Mouse (Mus musculus): ENCODE results near the gene Zfhx3. TPM values are rescaled to one million over a fixed set of nuclear protein-coding genes. Genes with fewer than 3 reads are reported as not detected.

Gene Zfhx3
- polyA plus RNA-seq, 1 experiment from 2014 or later = 8.4 TPM

GRCm38 (mm10) chr8:108300964-108301615 is 358.6 kb downstream of the Zfhx3 start:
- H3K27me3 ChIP-seq (ENCODE audit: control insufficient read depth, insufficient read depth, low read length) = no peaks in the 10 kb centered on the region
- no peaks in the 10 kb centered on the region for H3K4me1 ChIP-seq (ENCODE audit: control insufficient read depth, insufficient read depth, low read length)
- ATAC-seq (replicated peaks; ENCODE audit: insufficient number of reproducible peaks, low FRiP score, low TSS enrichment) = no peak
- no peak overlapping the region for H3K27ac ChIP-seq (ENCODE audit: low read depth, low read length)
- no peaks in the 10 kb centered on the region for H3K9me3 ChIP-seq (replicated peaks; ENCODE audit: control insufficient read depth, low read length)
- no peak overlapping the region for H3K9ac ChIP-seq (ENCODE audit: low read depth, low read length)
- no peak overlapping the region for H3K4me2 ChIP-seq
- no peaks in the 10 kb centered on the region for H3K36me3 ChIP-seq (ENCODE audit: control insufficient read depth, insufficient read depth, low read length)
- 78% methylated on average over 9 of the region's 9 CpGs for WGBS (ENCODE audit: insufficient replicate concordance)
- H3K4me3 ChIP-seq (ENCODE audit: low read depth, low read length) = no peak overlapping the region

GRCm38 (mm10) chr8:108301654-108302053 is 359.2 kb downstream of the Zfhx3 start:
- H3K27me3 ChIP-seq (ENCODE audit: control insufficient read depth, insufficient read depth, low read length) = no peaks in the 10 kb centered on the region
- H3K4me3 ChIP-seq (ENCODE audit: low read depth, low read length) = no peak overlapping the region
- ATAC-seq (replicated peaks; ENCODE audit: insufficient number of reproducible peaks, low FRiP score, low TSS enrichment) = no peak
- no peak overlapping the region for H3K9ac ChIP-seq (ENCODE audit: low read depth, low read length)
- no peak overlapping the region for H3K27ac ChIP-seq (ENCODE audit: low read depth, low read length)
- WGBS (ENCODE audit: insufficient replicate concordance) = 87% methylated on average over 12 of the region's 12 CpGs
- no peak overlapping the region for H3K4me2 ChIP-seq
- no peaks in the 10 kb centered on the region for H3K4me1 ChIP-seq (ENCODE audit: control insufficient read depth, insufficient read depth, low read length)
- no peaks in the 10 kb centered on the region for H3K9me3 ChIP-seq (replicated peaks; ENCODE audit: control insufficient read depth, low read length)
- H3K36me3 ChIP-seq (ENCODE audit: control insufficient read depth, insufficient read depth, low read length) = no peaks in the 10 kb centered on the region

GRCm38 (mm10) chr8:108305368-108305767 is 362.9 kb downstream of the Zfhx3 start:
- no peaks in the 10 kb centered on the region for H3K36me3 ChIP-seq (ENCODE audit: control insufficient read depth, insufficient read depth, low read length)
- no peak for ATAC-seq (replicated peaks; ENCODE audit: insufficient number of reproducible peaks, low FRiP score, low TSS enrichment)
- no peak overlapping the region for H3K4me2 ChIP-seq
- no peak overlapping the region for H3K4me3 ChIP-seq (ENCODE audit: low read depth, low read length)
- no peak overlapping the region for H3K27ac ChIP-seq (ENCODE audit: low read depth, low read length)
- no peaks in the 10 kb centered on the region for H3K4me1 ChIP-seq (ENCODE audit: control insufficient read depth, insufficient read depth, low read length)
- 57% methylated on average over 3 of the region's 3 CpGs for WGBS (ENCODE audit: insufficient replicate concordance)
- no peaks in the 10 kb centered on the region for H3K9me3 ChIP-seq (replicated peaks; ENCODE audit: control insufficient read depth, low read length)
- H3K9ac ChIP-seq (ENCODE audit: low read depth, low read length) = no peak overlapping the region
- H3K27me3 ChIP-seq (ENCODE audit: control insufficient read depth, insufficient read depth, low read length) = no peaks in the 10 kb centered on the region

GRCm38 (mm10) chr8:108309525-108310246 is 367.2 kb downstream of the Zfhx3 start:
- no peaks in the 10 kb centered on the region for H3K27me3 ChIP-seq (ENCODE audit: control insufficient read depth, insufficient read depth, low read length)
- no peak overlapping the region for H3K4me3 ChIP-seq (ENCODE audit: low read depth, low read length)
- 69% methylated on average over 14 of the region's 14 CpGs for WGBS (ENCODE audit: insufficient replicate concordance)
- no peak overlapping the region for H3K27ac ChIP-seq (ENCODE audit: low read depth, low read length)
- no peak overlapping the region for H3K4me2 ChIP-seq
- H3K4me1 ChIP-seq (ENCODE audit: control insufficient read depth, insufficient read depth, low read length) = no peaks in the 10 kb centered on the region
- no peaks in the 10 kb centered on the region for H3K36me3 ChIP-seq (ENCODE audit: control insufficient read depth, insufficient read depth, low read length)
- ATAC-seq (replicated peaks; ENCODE audit: insufficient number of reproducible peaks, low FRiP score, low TSS enrichment) = no peak
- no peak overlapping the region for H3K9ac ChIP-seq (ENCODE audit: low read depth, low read length)
- H3K9me3 ChIP-seq (replicated peaks; ENCODE audit: control insufficient read depth, low read length) = no peaks in the 10 kb centered on the region

GRCm38 (mm10) chr8:108315046-108315445 is 372.6 kb downstream of the Zfhx3 start:
- WGBS (ENCODE audit: insufficient replicate concordance) = 44% methylated on average over 8 of the region's 8 CpGs
- no peak overlapping the region for H3K4me3 ChIP-seq (ENCODE audit: low read depth, low read length)
- H3K9ac ChIP-seq (ENCODE audit: low read depth, low read length) = no peak overlapping the region

GRCm38 (mm10) chr8:108317532-108318093 is 375.2 kb downstream of the Zfhx3 start:
- Histone ChIP-seq H3K9me3 (replicated peaks; ENCODE audit: control insufficient read depth, low read length) (no peaks in the 10 kb centered on the region), H3K9ac (ENCODE audit: low read depth, low read length) (no peak overlapping the region), H3K27me3 (ENCODE audit: control insufficient read depth, insufficient read depth, low read length) (no peaks in the 10 kb centered on the region), H3K36me3 (ENCODE audit: control insufficient read depth, insufficient read depth, low read length) (no peaks in the 10 kb centered on the region), H3K4me1 (ENCODE audit: control insufficient read depth, insufficient read depth, low read length) (no peaks in the 10 kb centered on the region), H3K27ac (ENCODE audit: low read depth, low read length) (no peak overlapping the region), H3K4me3 (ENCODE audit: low read depth, low read length) (no peak overlapping the region), H3K4me2 (no peak overlapping the region)
- 74% methylated on average over 4 of the region's 4 CpGs for WGBS (ENCODE audit: insufficient replicate concordance)
- no peak for ATAC-seq (replicated peaks; ENCODE audit: insufficient number of reproducible peaks, low FRiP score, low TSS enrichment)

More at GRCm38 (mm10) chr8:108315046-108315445, 372.6 kb downstream of the Zfhx3 start:
- Histone ChIP-seq H3K27me3 (ENCODE audit: control insufficient read depth, insufficient read depth, low read length) (no peaks in the 10 kb centered on the region), H3K4me1 (ENCODE audit: control insufficient read depth, insufficient read depth, low read length) (no peaks in the 10 kb centered on the region), H3K9me3 (replicated peaks; ENCODE audit: control insufficient read depth, low read length) (no peaks in the 10 kb centered on the region), H3K4me2 (no peak overlapping the region), H3K27ac (ENCODE audit: low read depth, low read length) (no peak overlapping the region), H3K36me3 (ENCODE audit: control insufficient read depth, insufficient read depth, low read length) (no peaks in the 10 kb centered on the region)
- no peak for ATAC-seq (replicated peaks; ENCODE audit: insufficient number of reproducible peaks, low FRiP score, low TSS enrichment)

- Histone ChIP-seq H3K27ac (ENCODE audit: low read depth, low read length) (no peak overlapping the region), H3K4me3 (ENCODE audit: low read depth, low read length) (no peak overlapping the region), H3K4me1 (ENCODE audit: control insufficient read depth, insufficient read depth, low read length) (no peaks in the 10 kb centered on the region), H3K27me3 (ENCODE audit: control insufficient read depth, insufficient read depth, low read length) (no peaks in the 10 kb centered on the region), H3K9ac (ENCODE audit: low read depth, low read length) (no peak overlapping the region), H3K9me3 (replicated peaks; ENCODE audit: control insufficient read depth, low read length) (no peaks in the 10 kb centered on the region), H3K36me3 (ENCODE audit: control insufficient read depth, insufficient read depth, low read length) (no peaks in the 10 kb centered on the region), H3K4me2 (no peak overlapping the region)
- no peak for ATAC-seq (replicated peaks; ENCODE audit: insufficient number of reproducible peaks, low FRiP score, low TSS enrichment)
- 78% methylated on average over 2 of the region's 2 CpGs for WGBS (ENCODE audit: insufficient replicate concordance)
Observed at GRCm38 (mm10) chr8:108327711-108328110, 385.3 kb downstream of the Zfhx3 start.

GRCm38 (mm10) chr8:108348352-108348751 is 405.9 kb downstream of the Zfhx3 start:
- Histone ChIP-seq H3K4me3 (ENCODE audit: low read depth, low read length) (no peak overlapping the region), H3K4me2 (peak overlapping the region; percentile 47)

More at GRCm38 (mm10) chr8:108348352-108348751, 405.9 kb downstream of the Zfhx3 start:
- no peak for ATAC-seq (replicated peaks; ENCODE audit: insufficient number of reproducible peaks, low FRiP score, low TSS enrichment)
- Histone ChIP-seq H3K27me3 (ENCODE audit: control insufficient read depth, insufficient read depth, low read length) (no peaks in the 10 kb centered on the region), H3K9ac (ENCODE audit: low read depth, low read length) (no peak overlapping the region), H3K27ac (ENCODE audit: low read depth, low read length) (no peak overlapping the region), H3K36me3 (ENCODE audit: control insufficient read depth, insufficient read depth, low read length) (no peaks in the 10 kb centered on the region), H3K4me1 (ENCODE audit: control insufficient read depth, insufficient read depth, low read length) (no peaks in the 10 kb centered on the region), H3K9me3 (replicated peaks; ENCODE audit: control insufficient read depth, low read length) (no peaks in the 10 kb centered on the region)
- WGBS (ENCODE audit: insufficient replicate concordance) = 62% methylated on average over 14 of the region's 14 CpGs
